Mouse (Mus musculus): ENCODE results near the gene Sgsm3. TPM values are rescaled to one million over a fixed set of nuclear protein-coding genes. Genes with fewer than 3 reads are reported as not detected.

The Sgsm3 gene
- total RNA-seq, 2 experiments from 2014 or later: 93.0 to 112 TPM

- Histone ChIP-seq H3K27ac (no peak overlapping the region), H3K4me3 (no peak overlapping the region)
- no peak for DNase-seq (ENCODE audit: extremely low spot score in 1 of 2, low spot score in 2 of 2)
- intact Hi-C loops (cut with DNase I): no loop called here
- no peak for TF ChIP-seq CTCF (IDR thresholded peaks at IDR 0.05)
These were observed 10.8 kb downstream of the Sgsm3 start for GRCm38 (mm10) chr15:80988331-80988730.

GRCm38 (mm10) chr15:80989712-80990111 is 12.1 kb downstream of the Sgsm3 start:
- Histone ChIP-seq H3K27ac (no peak overlapping the region), H3K4me3 (no peak overlapping the region)
- intact Hi-C loops (cut with DNase I): no loop called here
- no peak for TF ChIP-seq CTCF (IDR thresholded peaks at IDR 0.05)
- DNase-seq (ENCODE audit: extremely low spot score in 1 of 2, low spot score in 2 of 2): no peak

- intact Hi-C loops (cut with DNase I): no loop called here
- Histone ChIP-seq H3K27ac (peak overlapping the region; percentile 63), H3K4me3 (no peak overlapping the region)
- DNase-seq (ENCODE audit: extremely low spot score in 1 of 2, low spot score in 2 of 2): no peak
- TF ChIP-seq CTCF (IDR thresholded peaks at IDR 0.05): no peak
These were observed 17.4 kb downstream of the Sgsm3 start for GRCm38 (mm10) chr15:80994959-80995358.

GRCm38 (mm10) chr15:80996090-80996835 is 18.7 kb downstream of the Sgsm3 start:
- Histone ChIP-seq H3K27ac (no peak overlapping the region; the same call in 1 of the 2 replicates), H3K4me3 (no peak overlapping the region)
- intact Hi-C loops (cut with DNase I): no loop called here
- no peak for DNase-seq (ENCODE audit: extremely low spot score in 1 of 2, low spot score in 2 of 2)
- TF ChIP-seq CTCF (IDR thresholded peaks at IDR 0.05): no peak

GRCm38 (mm10) chr15:80997077-80997476 is 19.5 kb downstream of the Sgsm3 start:
- TF ChIP-seq CTCF (IDR thresholded peaks at IDR 0.05): no peak
- intact Hi-C loops (cut with DNase I): no loop called here
- no peak overlapping the region for H3K4me3 ChIP-seq

GRCm38 (mm10) chr15:81000419-81001138 is 23.0 kb downstream of the Sgsm3 start:
- TF ChIP-seq CTCF (IDR thresholded peaks at IDR 0.05): no peak
- no peak overlapping the region; the same call in 1 of the 2 replicates for H3K27ac ChIP-seq
- intact Hi-C loops (cut with DNase I): no loop called here
- H3K4me3 ChIP-seq: no peak overlapping the region
- DNase-seq (ENCODE audit: extremely low spot score in 1 of 2, low spot score in 2 of 2): no peak

More at GRCm38 (mm10) chr15:80997077-80997476, 19.5 kb downstream of the Sgsm3 start:
- no peak overlapping the region for H3K27ac ChIP-seq
- DNase-seq (ENCODE audit: extremely low spot score in 1 of 2, low spot score in 2 of 2): no peak

GRCm38 (mm10) chr15:81006127-81006735 is 28.7 kb downstream of the Sgsm3 start:
- intact Hi-C loops (cut with DNase I): no loop called here
- no peak for TF ChIP-seq CTCF (IDR thresholded peaks at IDR 0.05)
- H3K27ac ChIP-seq: no peak overlapping the region
- H3K4me3 ChIP-seq: no peak overlapping the region
- DNase-seq (ENCODE audit: extremely low spot score in 1 of 2, low spot score in 2 of 2): no peak

GRCm38 (mm10) chr15:81007339-81007738 is 29.8 kb downstream of the Sgsm3 start:
- intact Hi-C loops (cut with DNase I): no loop called here
- DNase-seq (ENCODE audit: extremely low spot score in 1 of 2, low spot score in 2 of 2): no peak
- no peak for TF ChIP-seq CTCF (IDR thresholded peaks at IDR 0.05)
- Histone ChIP-seq H3K4me3 (no peak overlapping the region), H3K27ac (no peak overlapping the region)

GRCm38 (mm10) chr15:81007905-81008304 is 30.3 kb downstream of the Sgsm3 start:
- no peak for TF ChIP-seq CTCF (IDR thresholded peaks at IDR 0.05)
- H3K4me3 ChIP-seq: no peak overlapping the region
- DNase-seq (ENCODE audit: extremely low spot score in 1 of 2, low spot score in 2 of 2): no peak
- intact Hi-C loops (cut with DNase I): no loop called here
- H3K27ac ChIP-seq: no peak overlapping the region; the same call in 1 of the 2 replicates

GRCm38 (mm10) chr15:81008689-81009123 is 31.1 kb downstream of the Sgsm3 start:
- Histone ChIP-seq H3K27ac (peak overlapping the region; percentile 50), H3K4me3 (no peak overlapping the region)
- intact Hi-C loops (cut with DNase I): no loop called here
- peak; percentile 61 for TF ChIP-seq CTCF (IDR thresholded peaks at IDR 0.05)
- no peak for DNase-seq (ENCODE audit: extremely low spot score in 1 of 2, low spot score in 2 of 2)

GRCm38 (mm10) chr15:81010114-81010513 is 32.5 kb downstream of the Sgsm3 start:
- no peak for DNase-seq (ENCODE audit: extremely low spot score in 1 of 2, low spot score in 2 of 2)
- TF ChIP-seq CTCF (IDR thresholded peaks at IDR 0.05): no peak
- Histone ChIP-seq H3K27ac (peak overlapping the region; percentile 38), H3K4me3 (no peak overlapping the region)
- intact Hi-C loops (cut with DNase I): no loop called here

- Histone ChIP-seq H3K27ac (no peak overlapping the region; the same call in 1 of the 2 replicates), H3K4me3 (no peak overlapping the region)
- intact Hi-C loops (cut with DNase I): no loop called here
- no peak for DNase-seq (ENCODE audit: extremely low spot score in 1 of 2, low spot score in 2 of 2)
- no peak for TF ChIP-seq CTCF (IDR thresholded peaks at IDR 0.05)
These were observed 34.0 kb downstream of the Sgsm3 start for GRCm38 (mm10) chr15:81011523-81011922.

Measured in left cerebral cortex, adult 2 months (tissue).